Mouse (Mus musculus): ENCODE results near the gene Bcl2l1.

Bcl2l1 gene

DNA sequence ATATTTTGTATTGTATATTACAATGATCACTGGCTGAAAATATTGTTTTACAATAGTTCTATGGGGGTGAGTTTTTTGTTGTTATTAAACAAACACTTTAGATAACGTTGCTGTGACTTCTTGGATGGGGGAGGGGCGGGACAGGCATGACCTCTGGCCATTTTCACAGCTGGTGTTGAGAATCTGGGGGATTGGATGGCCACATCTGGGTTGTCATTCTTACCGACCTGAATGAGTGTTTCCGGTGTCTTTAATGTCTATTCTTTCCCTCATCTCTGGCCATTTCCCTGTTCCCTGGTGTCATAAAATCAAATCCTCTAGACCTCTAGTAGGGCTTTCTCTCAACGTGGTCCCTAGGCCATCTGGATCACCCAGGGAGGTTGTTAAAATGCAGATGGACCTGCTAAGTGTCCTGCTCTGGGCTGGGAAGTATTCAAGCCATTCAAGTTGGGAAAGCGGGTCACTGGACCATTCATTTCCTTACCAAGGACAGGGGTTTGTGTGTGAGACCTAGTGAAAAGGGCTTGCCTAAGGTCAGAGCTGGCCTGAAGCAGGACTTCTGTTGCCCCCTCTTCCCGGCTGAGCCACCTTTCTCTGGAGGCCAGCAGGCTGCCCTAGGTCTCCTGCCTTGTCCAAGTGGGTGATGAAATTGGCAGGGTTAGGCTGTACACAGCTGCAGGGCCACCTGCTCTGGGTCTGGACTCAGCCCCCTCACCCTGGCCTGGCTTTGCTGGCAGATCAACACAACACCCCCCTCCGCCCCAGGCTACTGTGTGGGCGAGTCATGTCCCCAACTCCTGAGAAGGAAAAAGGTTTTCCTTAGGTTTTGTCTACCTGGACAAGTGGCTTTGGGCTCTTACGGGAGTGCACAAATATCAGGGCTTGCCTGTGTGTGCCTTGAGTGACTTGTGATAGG lies 94.0 kb downstream of the Bcl2l1 start:
- DNase-seq (ENCODE audit: low spot score): no peak

DNA sequence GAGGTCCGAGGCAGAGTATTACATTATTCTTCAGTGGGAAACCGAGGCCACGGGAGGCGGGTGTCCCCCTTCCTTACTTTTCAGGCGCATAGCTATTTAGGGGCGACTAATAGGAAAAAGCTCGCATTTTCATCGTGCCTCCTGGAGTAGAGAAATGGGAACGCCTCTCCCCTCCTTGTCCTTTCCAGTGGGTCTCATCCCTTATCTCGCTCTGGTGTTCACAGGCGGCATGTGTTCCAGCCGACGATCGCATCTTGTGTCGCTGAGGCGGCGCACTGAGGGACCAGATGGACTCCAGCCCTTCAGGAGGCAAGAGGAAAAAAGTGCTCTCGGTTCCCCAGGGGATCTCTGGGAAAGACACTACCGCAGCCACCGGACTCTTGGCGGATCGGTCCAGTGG lies 94.8 kb downstream of the Bcl2l1 start:
- no peak for DNase-seq (ENCODE audit: low spot score)

DNA sequence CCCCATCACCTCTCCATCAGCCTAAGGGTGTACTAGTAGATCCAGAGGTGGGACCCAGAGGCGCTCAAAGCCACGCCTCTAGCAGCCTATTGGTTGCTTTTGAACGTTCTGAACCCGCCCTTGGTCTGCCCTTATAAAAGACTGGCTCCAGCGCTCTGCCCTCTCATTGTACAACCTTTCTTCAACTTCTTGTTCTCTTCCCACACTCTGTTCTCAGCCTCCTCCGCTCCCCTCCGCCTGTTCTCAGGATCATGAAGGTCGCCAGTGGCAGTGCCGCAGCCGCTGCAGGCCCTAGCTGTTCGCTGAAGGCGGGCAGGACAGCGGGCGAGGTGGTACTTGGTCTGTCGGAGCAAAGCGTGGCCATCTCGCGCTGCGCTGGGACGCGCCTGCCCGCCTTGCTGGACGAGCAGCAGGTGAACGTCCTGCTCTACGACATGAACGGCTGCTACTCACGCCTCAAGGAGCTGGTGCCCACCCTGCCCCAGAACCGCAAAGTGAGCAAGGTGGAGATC lies 95.4 kb downstream of the Bcl2l1 start, which contains the start of gene Id1:
Gene Id1 (plus strand): TSS at position 162 of the 512 bp plus-strand sequence.
- peak; percentile 92 for DNase-seq (ENCODE audit: low spot score)

DNA sequence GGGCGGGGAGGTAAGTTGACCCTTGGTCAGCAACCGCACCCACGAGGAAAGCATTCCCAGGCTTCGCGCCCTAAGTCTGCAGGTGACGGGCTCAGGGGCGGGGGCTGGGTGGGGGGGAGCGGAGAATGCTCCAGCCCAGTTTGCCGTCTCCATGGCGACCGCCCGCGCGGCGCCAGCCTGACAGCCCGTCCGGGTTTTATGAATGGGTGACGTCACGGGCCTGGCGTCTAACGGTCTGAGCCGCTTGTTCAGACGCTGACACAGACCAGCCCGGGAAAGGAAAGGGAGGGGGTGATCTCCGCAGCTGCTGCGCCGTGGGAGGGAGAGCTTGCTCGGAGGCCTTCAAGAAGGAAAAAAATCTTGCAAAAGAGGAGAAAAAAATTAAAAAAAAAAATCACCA lies 96.5 kb downstream of the Bcl2l1 start:
- DNase-seq (ENCODE audit: low spot score): peak; percentile 99

DNA sequence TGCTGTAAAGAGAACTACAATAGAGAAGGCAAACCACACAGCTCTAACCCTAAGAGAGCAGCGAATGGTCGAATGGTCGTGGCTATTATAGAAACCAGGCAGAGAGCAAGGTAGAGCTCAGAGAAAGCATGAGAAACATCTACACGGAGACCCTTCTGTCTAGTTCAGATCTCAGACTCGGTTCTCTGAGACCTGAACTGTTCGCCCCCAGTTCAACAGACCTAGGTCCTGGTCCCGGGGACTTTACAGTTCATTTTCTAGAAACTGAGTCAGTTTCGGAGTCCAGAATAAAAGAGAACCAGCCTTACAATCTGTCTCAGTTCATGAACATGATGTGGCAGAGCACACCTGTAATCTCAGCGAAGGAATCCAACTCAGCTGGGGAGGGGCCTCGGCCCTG lies 97.0 kb downstream of the Bcl2l1 start:
- DNase-seq (ENCODE audit: low spot score): no peak

DNA sequence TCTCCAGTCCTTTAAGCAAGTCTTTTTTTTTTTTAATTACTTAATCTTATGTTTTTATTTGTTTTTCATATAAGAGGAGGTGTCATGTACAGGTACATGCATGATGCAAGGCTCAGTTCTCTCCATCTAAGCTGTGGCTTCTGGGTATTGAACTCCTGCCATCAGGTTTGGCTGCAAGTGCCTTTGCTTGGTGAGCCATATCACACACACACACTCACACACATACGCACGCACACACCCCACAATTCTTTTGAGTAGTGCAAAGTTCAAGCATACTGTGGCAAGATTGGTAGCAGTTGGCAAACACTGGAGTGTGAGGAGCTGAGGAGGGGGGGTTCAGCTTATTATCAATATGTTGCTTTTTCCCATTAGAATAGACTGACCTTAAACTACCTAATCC lies 98.3 kb downstream of the Bcl2l1 start:
- no peak for DNase-seq (ENCODE audit: low spot score)
